Mouse (Mus musculus) MEL (cell line): Measurements from ENCODE around the gene Faap24.

Source experiments
- BHLHE40 ChIP-seq: IDR thresholded peaks from 2 replicates; pipeline ENCODE4 v1.6.1; 2012; ENCODE audit warnings: low read depth, mild to moderate bottlenecking, inconsistent platforms, low read length, improper control_type of control experiment, borderline replicate concordance
- CTCF ChIP-seq, 3 experiments: IDR thresholded peaks in 2 of 3; conservative IDR thresholded peaks in 1 of 3; 2 replicates each; pipeline ENCODE4 v1.5.1; 2011 to 2012; ENCODE audit warnings: low read length in 3 of 3, low read depth in 2 of 3, mild to moderate bottlenecking in 2 of 3, improper control_type of control experiment in 1 of 3, inconsistent platforms in 1 of 3, mixed read lengths in 1 of 3, moderate library complexity in 1 of 3; ENCODE audit not compliant: control insufficient read depth in 1 of 3, insufficient read depth in 1 of 3, poor library complexity in 1 of 3, severe bottlenecking in 1 of 3
- ELF1 ChIP-seq: IDR thresholded peaks from 2 replicates; pipeline ENCODE4 v1.6.1; 2014; ENCODE audit warnings: low read depth, mild to moderate bottlenecking, inconsistent platforms, low read length, improper control_type of control experiment, moderate library complexity
- EP300 ChIP-seq, 2 experiments: IDR thresholded peaks; 2 replicates each; pipeline ENCODE4 v1.6.1; 2011; ENCODE audit warnings: improper control_type of control experiment in 2 of 2, low read length in 2 of 2, low read depth in 1 of 2, mild to moderate bottlenecking in 1 of 2
- ETS1 ChIP-seq: IDR thresholded peaks from 2 replicates; pipeline ENCODE4 v1.6.1; 2012; ENCODE audit warnings: low read depth, mild to moderate bottlenecking, inconsistent platforms, low read length, improper control_type of control experiment, moderate library complexity
- GATA1 ChIP-seq: IDR thresholded peaks from 2 replicates; pipeline ENCODE4 v1.6.1; 2011; ENCODE audit warnings: low read depth, low read length, improper control_type of control experiment
- KAT2A ChIP-seq: conservative IDR thresholded peaks from 2 replicates; pipeline ENCODE4 v1.6.1; 2012; ENCODE audit warnings: low read depth, low read length, improper control_type of control experiment, inconsistent platforms
- POLR2A ChIP-seq, 2 experiments: IDR thresholded peaks; 2 replicates each; pipeline ENCODE4 v1.6.1; 2011 to 2012; ENCODE audit warnings: low read length in 2 of 2, mild to moderate bottlenecking in 2 of 2, control low read depth in 1 of 2, improper control_type of control experiment in 1 of 2, low read depth in 1 of 2, moderate library complexity in 1 of 2; ENCODE audit not compliant: control insufficient read depth in 1 of 2, insufficient read depth in 1 of 2, poor library complexity in 1 of 2
- TAL1 ChIP-seq: IDR thresholded peaks from 2 replicates; pipeline ENCODE4 v1.6.1; 2012; ENCODE audit warnings: mild to moderate bottlenecking, inconsistent platforms, low read length, moderate library complexity, mixed read lengths
- USF1 ChIP-seq: IDR thresholded peaks from 2 replicates; pipeline ENCODE4 v1.6.1; 2014; ENCODE audit warnings: low read depth, mild to moderate bottlenecking, inconsistent platforms, low read length, improper control_type of control experiment, moderate library complexity
- ZMIZ1 ChIP-seq: IDR thresholded peaks from 2 replicates; pipeline ENCODE4 v1.6.1; 2012; ENCODE audit warnings: low read depth, mild to moderate bottlenecking, inconsistent platforms, low read length, improper control_type of control experiment, moderate library complexity

DNA sequence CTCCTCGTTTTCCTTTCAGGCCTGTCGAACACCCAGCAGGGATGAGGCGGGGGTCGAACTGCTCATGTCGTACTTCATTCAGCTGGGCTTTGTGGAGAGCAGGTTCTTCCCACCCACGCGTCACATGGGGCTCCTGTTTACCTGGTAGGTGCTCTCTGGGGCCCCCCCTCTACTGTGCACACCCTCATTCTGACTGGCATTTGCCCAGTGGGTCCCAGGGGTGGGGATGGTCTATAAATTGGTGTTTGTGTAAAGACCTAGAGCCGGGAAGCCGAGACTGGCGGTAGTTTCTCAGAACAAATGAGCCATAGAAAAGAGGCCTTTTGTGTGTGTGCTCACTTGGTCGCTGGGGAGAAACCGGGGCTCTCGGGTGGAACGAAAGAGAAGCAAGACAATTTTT lies 25.5 kb downstream of the Faap24 start:
- TF ChIP-seq EP300 (IDR thresholded peaks at IDR 0.05; ENCODE audit: low read depth in 1 of 2, low read length in 2 of 2): no peak
- no peak for TF ChIP-seq TAL1
- no peak for TF ChIP-seq ZMIZ1
- TF ChIP-seq CTCF (IDR thresholded peaks at IDR 0.05 in 2 of 3, conservative IDR thresholded peaks at IDR 0.05 in 1 of 3; ENCODE audit: control insufficient read depth in 1 of 3, insufficient read depth in 1 of 3, low read depth in 2 of 3, low read length in 3 of 3, poor library complexity in 1 of 3, severe bottlenecking in 1 of 3): no peak
- no peak for TF ChIP-seq KAT2A
- no peak for TF ChIP-seq POLR2A (IDR thresholded peaks at IDR 0.05; ENCODE audit: control insufficient read depth in 1 of 2, insufficient read depth in 1 of 2, low read depth in 1 of 2, low read length in 2 of 2, poor library complexity in 1 of 2)
- no peak for TF ChIP-seq ELF1
- TF ChIP-seq GATA1: no peak
- no peak for TF ChIP-seq ETS1
- TF ChIP-seq USF1: no peak
- no peak for TF ChIP-seq BHLHE40
